Mouse (Mus musculus): ENCODE measurements at regions not wholly inside any gene's neighbourhood (a gene's known extent, or its start where the extent isn't known, plus 50 kb on each side); places are given as distances from the start of the nearest gene placed in this dataset.
"Not testable (repeated sequence)": the region's sequence is repeated elsewhere in the genome, so short reads cannot be mapped to it uniquely, and the experiment has no call there.

DNA sequence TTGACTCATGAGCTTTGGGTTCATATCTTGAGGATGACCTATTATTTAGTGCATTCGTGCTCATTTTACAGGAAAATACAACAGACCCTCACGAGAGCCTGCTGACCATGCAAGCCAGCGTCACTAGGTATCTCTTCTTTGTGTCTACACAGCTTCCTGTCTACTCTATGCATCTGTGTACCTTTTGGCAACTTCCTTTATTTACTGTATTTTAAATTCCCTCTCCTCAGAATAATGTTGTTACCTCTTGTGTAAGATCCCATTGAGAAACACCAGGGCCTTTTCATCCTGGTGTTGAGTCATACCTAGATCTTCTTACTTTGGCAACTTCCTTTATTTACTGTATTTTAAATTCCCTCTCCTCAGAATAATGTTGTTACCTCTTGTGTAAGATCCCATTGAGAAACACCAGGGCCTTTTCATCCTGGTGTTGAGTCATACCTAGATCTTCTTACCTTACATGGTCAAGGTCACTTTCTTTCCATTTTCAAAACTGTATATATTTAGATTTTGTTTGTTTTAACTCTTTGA lies 639.1 kb upstream of the Rorb start:
- DNase-seq = not testable (repeated sequence)

GRCm38 (mm10) chr19:19747821-19748488 lies 637.0 kb upstream of the Rorb start:
- DNase-seq = no peak

DNA sequence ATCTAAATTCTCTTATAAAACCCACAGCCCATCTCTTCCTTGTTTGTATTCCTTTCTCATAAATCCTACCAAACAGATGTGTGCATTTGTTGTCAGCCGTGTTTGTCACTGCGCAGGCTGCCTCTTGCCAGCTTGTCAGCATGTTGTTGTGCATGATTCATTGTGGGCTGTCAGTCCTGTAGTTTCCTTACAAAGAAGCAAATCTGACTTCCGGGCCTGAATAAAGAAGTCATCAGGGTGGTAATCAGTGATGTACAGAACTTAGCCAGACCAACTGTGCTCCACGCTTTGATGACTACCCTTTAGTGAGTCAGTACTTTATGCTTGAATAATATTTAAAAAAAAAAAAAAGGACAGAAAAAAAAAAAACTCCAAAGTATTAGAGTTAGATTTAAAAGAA lies 608.9 kb upstream of the Rorb start:
- DNase-seq = no peak

Data from embryo, embryonic 11 days (tissue).